Mouse (Mus musculus): ENCODE results near the gene Meltf.

The Meltf gene

DNA sequence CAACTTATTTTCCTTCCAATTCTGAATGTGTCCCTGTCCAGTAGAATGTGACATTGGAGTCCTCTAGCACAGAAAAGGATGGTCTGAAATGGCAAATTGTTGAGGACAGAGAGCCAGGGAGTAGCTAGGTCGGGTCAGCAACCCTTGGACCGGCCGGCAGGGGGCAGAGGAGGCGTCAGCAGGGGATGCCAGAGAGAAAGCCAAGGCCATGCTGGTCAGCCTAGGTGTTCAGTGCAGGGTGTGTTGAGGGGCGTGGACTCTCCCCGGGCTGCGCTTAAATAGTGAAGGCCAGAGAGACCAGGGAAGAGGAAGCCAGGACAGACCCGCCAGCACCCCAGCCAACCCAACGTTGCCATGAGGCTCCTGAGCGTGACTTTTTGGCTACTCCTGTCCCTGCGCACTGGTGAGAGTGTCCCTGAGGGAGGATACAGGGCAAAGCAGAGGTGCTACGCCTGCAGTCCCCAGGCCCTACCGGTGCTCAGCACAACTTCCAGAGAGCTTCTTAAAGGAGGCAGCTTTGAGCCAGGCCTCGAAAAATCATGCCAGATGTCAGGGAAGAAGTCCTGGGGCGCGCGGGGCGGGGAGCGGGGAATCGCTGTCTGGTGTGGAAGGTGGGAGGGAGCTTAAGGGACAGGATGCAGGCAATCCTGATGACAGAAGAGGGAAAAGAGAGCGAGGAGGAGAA, at the start of gene Meltf:
Gene Meltf, plus strand, starts transcription at position 238 of the 685 bp plus-strand sequence.
- in situ Hi-C loops (cut with MboI, MseI), result no loop called here

DNA sequence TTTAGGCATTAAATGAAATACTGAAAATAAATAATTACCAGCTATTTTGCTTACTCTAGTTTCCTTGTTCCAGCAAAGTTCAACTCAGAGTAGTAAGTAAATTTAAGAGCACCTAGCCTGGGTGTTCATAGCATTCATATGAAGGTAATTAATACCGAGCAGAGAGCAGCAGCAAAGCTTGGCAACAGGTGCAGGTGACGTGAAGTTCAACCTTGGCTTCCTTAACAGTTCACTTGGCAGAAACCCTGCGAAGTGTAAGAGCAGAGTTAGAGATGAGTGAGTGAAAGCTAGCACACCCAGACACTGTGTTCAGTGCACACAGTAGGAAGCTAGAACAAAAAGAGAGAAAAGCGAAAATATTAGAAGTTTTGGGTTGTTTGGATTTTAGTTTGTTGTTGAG, 47.9 kb upstream of the Meltf start:
- in situ Hi-C loops (cut with MboI, MseI), result no loop called here

DNA sequence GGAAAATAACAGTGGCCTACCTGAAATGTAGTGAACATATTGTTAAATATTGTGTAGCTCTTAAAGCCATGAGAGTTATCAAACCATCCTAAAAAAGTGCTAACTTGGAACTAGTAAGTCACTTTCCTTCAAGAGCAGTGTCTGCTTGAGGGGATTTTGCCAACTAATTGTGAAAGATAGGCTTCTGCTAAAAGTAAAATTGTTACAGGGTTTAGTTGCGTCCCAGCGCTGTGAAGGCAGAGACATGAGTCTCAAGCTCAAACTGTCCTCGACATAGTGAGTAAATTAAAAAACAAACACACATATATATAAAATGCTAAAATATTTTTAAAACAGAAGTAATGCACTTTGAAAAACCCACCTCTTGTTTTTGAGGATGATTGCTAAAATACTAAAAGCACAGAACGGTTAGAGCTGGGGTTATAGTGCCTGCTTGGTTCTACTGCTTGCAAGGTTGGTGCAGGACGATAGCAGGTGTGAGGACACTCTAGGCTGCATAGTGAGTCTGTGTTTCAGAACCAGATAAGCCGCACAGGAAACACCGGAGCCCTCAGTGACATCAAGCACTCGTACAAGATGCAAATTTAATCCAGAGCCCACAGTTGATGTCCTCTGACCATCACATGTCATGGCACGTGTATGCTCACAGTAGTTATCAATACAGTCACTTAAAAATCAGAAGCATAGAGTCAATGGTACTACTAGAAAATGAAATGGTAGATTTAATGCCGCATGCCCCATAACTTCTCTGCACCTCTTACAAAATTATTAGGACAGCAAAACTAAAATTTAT, 45.8 kb upstream of the Meltf start:
- in situ Hi-C loops (cut with MboI, MseI), result no loop called here

DNA sequence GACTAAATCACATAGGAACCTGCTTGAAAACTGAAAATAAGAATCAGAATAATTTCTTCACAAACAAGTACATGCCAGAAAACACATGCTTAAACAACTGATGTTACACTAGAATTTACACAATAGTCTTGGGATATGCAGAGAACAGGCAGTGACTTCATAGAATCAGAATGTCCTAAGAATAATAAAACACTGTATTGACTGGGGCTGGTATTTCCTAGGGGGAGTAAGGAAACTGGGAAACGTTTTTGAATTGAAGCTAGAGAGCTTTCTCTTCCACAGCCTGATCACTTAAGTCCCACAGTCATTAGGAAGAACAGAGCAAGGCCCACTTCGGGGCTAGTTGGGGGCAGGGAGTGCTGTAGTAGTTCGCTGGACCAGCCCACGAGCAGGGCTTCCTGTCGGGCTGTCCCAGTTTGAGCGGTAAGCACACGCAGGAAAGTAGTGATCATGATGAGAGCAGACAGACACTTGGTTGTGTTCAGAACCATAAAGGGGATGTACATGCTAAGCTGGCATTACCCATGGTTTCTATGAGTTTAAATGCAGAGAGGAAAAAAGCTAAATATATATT, 44.5 kb upstream of the Meltf start:
- in situ Hi-C loops (cut with MboI, MseI), result no loop called here

DNA sequence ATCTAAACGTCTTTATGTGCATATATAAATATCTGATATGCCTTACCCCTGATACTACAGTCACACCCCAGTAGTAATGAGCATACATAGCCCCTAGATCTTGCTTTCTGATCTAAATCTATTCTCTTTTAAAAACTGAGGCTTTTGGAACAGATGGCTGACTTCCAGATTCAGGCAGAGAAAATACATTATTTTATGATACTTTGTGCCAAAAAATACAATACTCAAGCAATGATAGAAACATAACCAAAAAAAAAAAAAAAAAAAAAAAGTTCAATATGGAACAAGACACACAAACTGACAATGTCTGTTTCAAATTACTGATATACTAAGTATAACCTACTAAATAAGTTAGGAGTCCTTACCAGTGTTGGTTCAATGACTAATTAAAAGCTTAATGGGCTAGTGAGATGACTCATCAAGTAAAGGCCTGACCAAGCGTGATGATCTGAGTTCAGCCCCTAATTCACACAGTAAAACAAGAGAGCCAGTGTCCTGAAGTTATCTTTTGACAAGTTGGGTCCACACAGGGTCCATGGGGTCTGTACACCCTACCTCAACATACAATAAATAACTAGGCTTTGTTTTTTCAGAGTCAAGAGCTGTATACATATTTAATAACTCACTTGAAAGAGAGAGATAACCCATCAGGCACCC, 43.8 kb upstream of the Meltf start:
- in situ Hi-C loops (cut with MboI, MseI), result no loop called here

DNA sequence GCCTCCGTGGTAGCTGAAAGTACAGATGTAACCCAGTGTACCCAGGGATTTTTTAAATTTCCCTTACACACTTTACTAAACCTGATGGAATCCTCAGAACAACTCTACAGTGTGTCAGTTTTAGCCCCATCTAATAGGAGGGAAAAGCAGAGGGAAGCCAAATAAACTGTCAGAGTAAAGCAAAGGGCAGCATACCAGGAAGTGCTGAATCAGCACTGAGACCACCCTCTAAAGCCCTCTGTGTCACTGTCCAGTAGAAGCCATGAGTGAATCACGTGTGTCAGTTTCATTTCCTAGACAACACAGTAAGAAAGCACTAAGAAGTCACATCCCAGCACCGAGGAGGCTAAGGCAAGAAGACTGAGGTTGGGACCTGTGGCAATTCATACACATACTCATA, 41.2 kb upstream of the Meltf start:
- in situ Hi-C loops (cut with MboI, MseI), result no loop called here

DNA sequence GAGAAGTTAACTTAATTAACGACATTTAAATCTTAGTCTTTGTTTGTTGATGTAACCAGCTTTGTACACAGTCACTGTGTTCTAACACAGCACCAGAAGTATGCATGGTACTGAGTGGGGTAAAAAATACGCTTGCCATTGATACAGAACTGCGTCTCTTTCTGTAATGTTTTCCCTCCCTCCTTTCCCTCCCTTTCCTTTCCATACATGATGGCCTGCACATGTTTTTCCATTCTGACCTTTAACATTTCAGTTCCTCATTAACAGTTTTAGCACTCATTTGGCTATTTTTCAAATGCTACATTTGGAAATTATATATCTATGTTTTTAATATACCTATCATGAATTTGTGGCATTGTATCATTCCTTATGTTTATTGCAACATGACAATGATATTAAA, 34.4 kb upstream of the Meltf start:
- in situ Hi-C loops (cut with MboI, MseI), result no loop called here

DNA sequence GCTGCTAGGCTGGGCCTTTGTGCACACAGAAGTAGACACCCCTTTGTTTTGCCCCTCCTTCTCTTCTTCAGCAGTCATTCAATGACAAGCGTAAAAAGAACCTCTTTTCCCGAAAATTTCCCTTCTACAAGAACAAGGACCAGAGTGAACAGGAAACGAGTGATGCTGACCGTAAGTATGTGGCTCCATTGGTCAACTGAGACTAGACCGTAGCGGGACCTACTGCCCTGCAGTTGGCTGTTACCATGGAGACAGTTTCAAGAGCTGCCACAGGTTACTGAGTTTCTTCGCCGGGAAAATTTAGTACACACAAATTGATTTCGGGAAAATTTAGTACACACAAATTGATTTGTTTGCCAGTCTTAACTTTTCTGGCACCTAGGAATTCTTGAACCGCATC, 31.8 kb upstream of the Meltf start:
- in situ Hi-C loops (cut with MboI, MseI), result no loop called here

DNA sequence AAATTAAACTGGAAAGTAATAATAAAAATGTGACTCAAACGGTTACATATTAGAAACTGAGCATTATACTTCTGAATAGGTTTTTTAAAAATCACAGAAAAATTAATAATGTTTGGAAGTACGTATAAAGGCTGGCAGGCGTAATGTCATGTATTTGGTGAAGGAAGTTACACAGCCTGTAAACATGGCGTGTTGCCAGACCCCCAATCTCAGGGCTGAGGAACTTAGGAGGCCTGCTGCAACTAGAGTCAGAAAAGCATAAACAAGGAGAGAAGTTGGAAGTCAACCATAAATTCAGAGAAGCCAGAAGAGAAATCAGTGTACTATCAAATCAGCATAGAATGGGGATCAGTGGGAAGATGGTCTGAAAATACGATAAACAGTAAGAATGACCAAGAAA, 14.7 kb upstream of the Meltf start:
- in situ Hi-C loops (cut with MboI, MseI), result no loop called here

DNA sequence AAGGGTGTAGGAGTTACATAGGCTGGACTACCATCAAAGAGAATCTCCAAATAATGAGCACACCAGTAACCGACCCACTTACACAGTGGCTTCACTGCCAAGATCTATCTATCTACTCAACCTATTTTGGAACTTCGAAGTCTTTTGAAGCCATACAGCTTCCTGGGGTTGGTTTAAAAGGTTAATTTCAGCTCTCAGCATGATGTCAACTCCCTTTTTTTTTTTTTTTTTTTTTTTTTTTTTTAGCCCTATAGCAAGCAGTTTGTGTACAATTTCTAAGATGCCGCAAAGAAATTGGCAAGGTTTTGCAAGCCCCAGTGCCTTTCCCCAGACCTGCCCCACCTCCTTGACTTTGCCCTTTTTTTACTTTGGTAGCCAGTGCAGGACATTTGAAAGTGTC, 13.4 kb upstream of the Meltf start:
- in situ Hi-C loops (cut with MboI, MseI), result no loop called here

DNA sequence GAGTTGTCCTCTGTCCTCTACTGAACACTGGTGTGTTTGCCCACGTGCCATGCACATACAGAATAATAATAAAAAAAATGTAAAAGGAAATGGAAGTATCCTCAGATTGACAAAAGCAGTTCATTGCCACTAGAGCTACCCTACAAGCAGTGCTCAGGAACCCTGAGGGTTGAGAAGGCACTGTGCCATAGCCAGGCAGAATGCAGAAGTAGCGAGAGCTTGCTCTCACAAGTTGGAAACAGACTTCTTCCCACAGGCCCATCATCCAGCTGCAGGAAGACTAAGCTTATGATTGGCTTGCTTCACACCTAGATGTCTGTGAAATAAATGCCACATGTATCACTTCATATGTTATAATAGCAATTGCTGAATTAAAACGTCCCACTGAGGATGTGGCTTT, 11.7 kb upstream of the Meltf start:
- in situ Hi-C loops (cut with MboI, MseI), result no loop called here

DNA sequence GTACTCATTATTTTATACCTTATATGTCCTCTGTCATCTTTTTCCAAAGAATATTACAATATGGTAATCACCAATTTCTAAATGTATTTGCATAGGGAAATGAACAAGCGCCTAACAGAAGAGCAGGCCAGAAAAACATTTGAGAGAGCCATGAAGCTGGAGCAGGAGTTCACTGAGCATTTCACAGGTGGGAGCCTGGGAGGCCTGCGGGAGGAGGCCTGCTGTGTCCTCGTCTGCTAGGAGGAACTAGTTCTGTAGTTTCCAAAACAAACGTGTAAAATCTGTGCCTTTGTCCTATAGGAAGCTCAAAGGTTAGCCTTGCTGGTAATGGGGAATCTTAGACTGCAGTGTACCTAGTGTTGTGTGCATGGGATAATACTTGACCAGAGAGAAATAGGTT, 10.9 kb upstream of the Meltf start:
- in situ Hi-C loops (cut with MboI, MseI), result no loop called here

DNA sequence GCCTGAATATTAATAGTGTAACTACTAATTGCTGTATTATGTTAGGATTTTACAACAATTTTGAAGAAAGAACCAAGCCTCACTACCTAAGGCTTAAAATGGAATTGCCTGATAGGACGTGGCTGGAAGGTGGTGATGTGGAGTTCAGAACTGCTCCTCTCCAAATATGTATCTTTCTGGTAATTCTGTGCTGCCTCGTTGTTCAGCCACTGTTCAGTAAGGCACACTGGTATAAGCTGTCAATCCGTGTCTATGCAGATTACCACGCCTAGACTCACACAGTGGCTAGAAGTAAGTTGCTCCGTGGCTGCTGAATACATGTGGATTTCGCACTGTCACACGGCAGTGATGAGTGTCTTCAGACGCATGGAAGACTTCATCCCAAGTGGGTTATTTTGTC, 4.9 kb upstream of the Meltf start:
- in situ Hi-C loops (cut with MboI, MseI), result no loop called here

DNA sequence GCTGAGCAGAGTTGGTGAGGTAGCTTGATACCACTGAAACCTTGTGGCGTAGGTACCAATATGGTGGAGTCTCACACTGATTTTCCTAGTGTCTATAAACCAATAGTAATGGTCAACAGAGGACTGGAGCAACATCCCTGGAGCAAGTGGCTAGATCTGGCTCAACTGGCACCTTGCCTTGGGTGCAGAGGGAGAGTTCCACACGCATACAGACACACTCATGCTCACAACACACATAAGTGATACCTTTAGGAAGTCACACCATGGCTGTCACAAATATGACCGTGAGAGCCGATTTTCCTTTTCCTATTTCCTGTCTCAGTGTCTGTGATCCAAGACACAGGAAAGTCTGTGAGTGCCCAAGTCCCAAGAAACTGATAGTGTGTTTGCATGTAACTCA, 3.2 kb upstream of the Meltf start:
- in situ Hi-C loops (cut with MboI, MseI), result no loop called here

DNA sequence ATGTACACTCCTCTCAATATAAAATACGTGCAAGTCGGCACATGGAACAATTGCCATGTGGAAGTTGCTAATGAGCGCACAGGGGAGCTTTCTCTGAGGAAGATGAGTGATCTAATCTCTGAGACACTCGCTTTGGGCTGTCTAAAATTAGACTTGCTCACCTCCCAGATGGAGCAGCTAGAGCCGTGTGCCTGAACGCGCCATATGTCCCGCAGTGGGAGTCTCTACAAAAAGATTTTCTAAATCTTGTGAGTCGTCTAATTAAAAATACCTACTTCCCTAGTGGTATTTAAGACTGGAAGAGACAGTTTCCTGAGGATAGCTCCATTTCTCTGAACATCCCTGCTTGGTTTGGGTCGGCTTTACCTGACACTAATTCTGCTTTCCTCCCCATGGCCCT, 2.2 kb upstream of the Meltf start:
- in situ Hi-C loops (cut with MboI, MseI), result no loop called here

DNA sequence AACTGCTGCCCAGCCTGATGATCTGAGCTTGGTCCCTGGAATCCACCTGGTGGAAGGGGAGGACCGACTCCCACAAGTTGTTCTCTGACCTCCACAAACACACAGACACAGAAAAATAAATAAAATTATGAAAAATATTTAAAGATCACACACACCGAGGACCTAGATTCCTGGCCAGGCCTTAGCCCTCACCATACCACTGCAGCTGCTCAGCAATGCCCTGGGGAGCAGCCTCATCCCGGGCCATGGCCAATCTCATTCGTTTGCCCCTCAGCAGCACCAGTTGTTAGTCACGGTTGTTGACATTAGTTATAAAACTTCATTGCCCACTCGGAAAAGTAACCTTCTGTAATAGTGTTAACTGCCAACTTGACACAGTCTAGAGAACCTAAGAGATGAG, 558 bp upstream of the Meltf start:
- in situ Hi-C loops (cut with MboI, MseI), result no loop called here

DNA sequence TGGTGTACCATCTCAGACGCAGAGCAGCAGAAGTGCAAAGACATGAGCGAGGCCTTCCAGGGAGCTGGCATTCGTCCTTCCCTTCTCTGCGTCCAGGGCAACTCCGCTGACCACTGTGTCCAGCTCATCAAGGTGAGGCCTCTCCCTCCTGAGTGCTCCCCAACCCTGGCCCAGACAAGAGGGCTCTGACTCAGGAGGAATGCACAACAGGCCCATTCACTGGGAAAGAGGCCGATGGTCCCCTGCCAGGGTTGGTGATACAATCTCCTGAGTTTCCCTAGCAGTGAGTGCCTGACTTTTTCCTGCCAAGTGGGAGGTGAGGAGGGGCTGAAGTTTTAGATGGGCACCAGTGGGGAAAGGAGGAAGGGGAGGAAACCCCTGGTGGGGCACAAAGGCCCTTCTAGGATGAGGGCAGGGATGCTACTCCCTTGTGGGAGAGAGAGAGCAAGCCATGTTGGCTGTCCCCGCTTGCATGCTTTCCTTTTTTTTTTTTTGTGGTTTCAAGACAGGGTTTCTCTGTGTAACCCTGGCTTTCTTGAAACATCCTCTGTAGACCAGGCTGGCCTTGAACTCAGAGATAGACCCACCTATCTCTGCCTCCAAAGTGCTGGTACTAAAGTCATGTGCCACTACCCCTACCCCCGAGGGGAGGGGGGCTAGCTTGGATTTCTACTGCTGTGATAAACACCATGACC, 1.7 kb downstream of the Meltf start:
- in situ Hi-C loops (cut with MboI, MseI), result no loop called here

DNA sequence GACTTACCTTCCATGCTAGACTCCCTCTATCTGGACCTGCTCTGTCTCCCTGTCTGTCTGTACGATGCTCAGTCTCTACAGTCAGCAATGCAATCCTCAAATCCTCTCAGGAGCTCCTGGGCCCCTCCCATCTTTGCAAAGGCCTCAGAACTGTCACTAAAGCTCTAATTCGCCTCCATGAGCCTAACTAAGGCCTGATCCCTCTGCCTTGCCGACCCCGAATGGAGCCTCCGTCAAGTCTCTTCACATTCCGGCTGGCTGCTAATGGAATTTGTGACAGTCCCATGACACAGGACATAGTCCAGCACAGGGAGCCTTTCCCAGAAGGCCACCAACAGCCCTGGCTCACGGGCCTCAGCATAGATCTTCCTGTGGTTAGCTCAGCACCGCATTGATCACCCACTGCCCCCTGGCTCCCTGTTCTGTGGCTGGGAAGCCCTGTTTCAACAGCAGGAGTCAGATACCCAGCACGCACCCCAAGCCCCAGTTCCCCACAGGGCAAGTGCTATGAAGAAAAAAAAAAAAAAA, 3.8 kb downstream of the Meltf start:
- in situ Hi-C loops (cut with MboI, MseI), result no loop called here

DNA sequence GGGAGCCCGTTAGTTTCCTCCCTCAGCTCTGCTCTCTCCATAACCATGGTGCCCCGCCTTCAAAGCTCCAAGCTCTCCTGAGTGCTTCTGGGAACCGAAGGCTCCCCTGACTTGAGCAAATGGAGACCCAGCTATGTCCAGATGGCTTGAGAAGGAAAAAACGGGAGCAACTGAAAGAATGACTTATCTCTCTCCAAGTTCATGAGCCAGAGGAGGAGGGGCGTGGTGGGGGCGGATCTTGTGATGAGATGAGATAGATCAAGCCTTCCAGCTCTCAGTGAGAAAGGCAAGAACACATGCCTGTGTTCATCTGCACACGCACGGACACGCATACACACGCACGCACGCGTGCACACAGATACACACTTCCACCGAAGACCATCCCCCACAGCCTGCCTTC, 4.7 kb downstream of the Meltf start:
- in situ Hi-C loops (cut with MboI, MseI), result no loop called here

DNA sequence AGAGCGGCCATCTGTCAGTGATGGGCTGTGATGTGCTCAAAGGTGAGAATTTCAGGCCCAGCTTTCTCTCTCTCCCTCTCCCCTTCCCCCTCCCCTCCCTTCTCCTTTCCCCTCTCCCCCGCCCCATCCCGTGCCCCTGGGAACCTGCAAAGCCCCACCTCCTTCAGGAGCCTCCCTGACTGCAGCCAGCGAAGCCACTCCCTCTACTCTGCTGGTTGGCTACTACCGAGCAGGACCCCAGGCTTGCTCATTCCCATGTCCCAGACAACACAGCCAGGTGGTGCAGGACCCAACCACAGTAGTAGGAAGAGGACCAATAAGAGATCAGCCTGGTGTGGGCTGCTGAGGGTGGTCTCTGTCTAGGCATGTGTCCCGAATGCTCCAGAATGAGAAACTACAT, 5.3 kb downstream of the Meltf start:
- in situ Hi-C loops (cut with MboI, MseI), result no loop called here

DNA sequence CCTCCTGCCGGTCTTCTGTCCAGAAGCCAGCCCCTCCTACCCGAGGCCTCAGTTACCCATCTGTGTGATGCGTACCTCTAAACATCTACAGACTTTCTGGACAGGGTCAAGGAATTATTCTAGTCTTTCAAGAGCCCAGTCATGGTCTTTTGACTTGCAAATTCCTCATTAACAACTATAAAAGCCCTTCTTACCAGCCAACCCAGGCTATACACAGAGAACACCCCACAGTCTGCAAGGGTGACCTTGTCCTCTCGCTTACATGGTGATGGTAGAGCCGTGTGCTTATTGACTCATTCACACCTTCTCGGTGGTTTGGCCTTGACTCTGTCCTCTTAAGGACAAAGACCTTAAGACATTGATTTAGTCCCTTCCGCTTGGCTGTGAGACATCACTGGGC, 12.3 kb downstream of the Meltf start:
- in situ Hi-C loops (cut with MboI, MseI), result no loop called here
